Mouse (Mus musculus): ENCODE measurements around the gene Cfdp1. TPM values are rescaled to one million over a fixed set of nuclear protein-coding genes. Genes with fewer than 3 reads are reported as not detected.

The Cfdp1 gene
- total and polyA plus RNA-seq, 3 experiments, result 26.1 to 229 (median 160) TPM

DNA sequence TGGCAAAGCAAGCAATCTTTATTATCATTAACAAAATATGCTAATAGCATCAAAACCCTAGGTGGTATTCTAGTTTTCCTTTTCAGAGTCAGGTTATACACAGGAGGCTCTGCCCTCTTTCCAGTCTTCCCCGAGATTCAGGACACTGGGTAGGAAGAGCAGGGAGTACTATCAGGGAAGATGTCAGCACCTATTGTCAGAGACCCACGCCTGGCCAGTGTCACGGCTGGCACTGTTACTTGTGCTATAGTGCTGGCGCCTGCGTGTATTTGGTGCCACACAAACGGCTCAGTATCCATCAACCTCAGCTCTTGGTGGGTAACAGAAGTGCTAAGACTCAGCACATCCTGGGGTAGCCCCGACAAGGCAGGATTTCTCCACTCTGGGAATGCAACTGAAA lies 81.0 kb downstream of the Cfdp1 start:
- no peak for TF ChIP-seq TAL1 (conservative IDR thresholded peaks at IDR 0.05; ENCODE audit: low read depth, low read length)
- no peak for TF ChIP-seq GATA1 (IDR thresholded peaks at IDR 0.05; ENCODE audit: borderline replicate concordance, low read length)
- TF ChIP-seq GATA2 (IDR thresholded peaks at IDR 0.05; ENCODE audit: borderline replicate concordance, low read depth, low read length), result no peak
- TF ChIP-seq CTCF (IDR thresholded peaks at IDR 0.05; ENCODE audit: low read depth, low read length), result no peak
- no peak for TF ChIP-seq POLR2AphosphoS5 (IDR thresholded peaks at IDR 0.05; ENCODE audit: insufficient replicate concordance, low read depth, low read length)
- Histone ChIP-seq H3K4me3 (ENCODE audit: low read depth, low read length) (no peak overlapping the region), H3K9me3 (replicated peaks) (no peaks in the 10 kb centered on the region), H3K27me3 (ENCODE audit: insufficient read depth, low read length) (no peaks in the 10 kb centered on the region), H3K4me1 (ENCODE audit: insufficient read depth, low read depth, low read length) (peaks cover 34% of the 10 kb centered on the region), H3K36me3 (replicated peaks) (peaks cover 84% of the 10 kb centered on the region)
- ATAC-seq (ENCODE audit: extremely low read depth, insufficient number of reproducible peaks, low FRiP score, poor library complexity, severe bottlenecking) (no peak), DNase-seq (ENCODE audit: low spot score) (no peak)

DNA sequence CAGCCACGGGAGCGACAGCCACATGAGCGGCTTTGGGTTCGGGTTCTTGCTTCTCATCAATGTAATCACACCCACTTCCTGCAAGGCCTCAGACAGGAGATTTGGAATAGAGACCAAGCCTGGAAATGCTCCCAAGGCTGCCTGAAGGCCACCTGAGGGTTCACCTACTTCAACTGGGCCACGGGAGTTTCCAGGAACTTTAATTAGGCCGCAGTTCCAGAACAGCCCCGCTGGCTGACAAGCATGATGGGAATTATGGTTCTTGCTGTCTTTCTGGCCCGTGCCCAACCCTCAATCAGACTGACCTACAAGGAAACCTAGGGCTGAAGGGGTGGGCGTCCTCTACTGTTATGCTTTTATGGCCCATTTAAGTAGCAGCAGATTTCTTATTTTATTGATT lies 82.0 kb downstream of the Cfdp1 start:
- Histone ChIP-seq H3K27me3 (ENCODE audit: insufficient read depth, low read length) (no peaks in the 10 kb centered on the region), H3K9me3 (replicated peaks) (no peaks in the 10 kb centered on the region), H3K4me3 (ENCODE audit: low read depth, low read length) (no peak overlapping the region), H3K4me1 (ENCODE audit: insufficient read depth, low read depth, low read length) (peaks cover 32% of the 10 kb centered on the region), H3K36me3 (replicated peaks) (peaks cover 88% of the 10 kb centered on the region)
- no peak for DNase-seq (ENCODE audit: low spot score)
- no peak for ATAC-seq (ENCODE audit: extremely low read depth, insufficient number of reproducible peaks, low FRiP score, poor library complexity, severe bottlenecking)
- TF ChIP-seq POLR2AphosphoS5 (IDR thresholded peaks at IDR 0.05; ENCODE audit: insufficient replicate concordance, low read depth, low read length) (no peak), CTCF (IDR thresholded peaks at IDR 0.05; ENCODE audit: low read depth, low read length) (no peak), TAL1 (conservative IDR thresholded peaks at IDR 0.05; ENCODE audit: low read depth, low read length) (no peak), GATA1 (IDR thresholded peaks at IDR 0.05; ENCODE audit: borderline replicate concordance, low read length) (no peak), GATA2 (IDR thresholded peaks at IDR 0.05; ENCODE audit: borderline replicate concordance, low read depth, low read length) (no peak)

DNA sequence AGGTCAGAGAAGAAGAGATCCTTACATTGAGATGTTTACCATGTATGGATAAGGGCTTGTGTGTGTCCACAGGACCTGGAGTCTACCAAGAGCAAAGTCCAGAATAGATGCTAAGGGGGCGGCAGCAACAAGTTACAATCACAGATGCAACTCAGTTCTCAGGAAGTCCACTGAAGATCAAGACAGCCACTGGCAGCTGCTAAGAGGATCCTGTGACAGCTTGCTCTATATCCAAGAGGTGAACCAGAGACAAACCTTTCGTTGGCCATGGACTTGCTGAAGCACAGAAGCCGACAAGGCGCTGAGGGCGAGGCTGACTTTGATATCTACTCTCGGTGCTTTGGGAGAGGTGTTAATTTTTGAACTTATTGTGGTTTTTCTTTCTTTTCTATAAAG lies 82.5 kb downstream of the Cfdp1 start:
- Histone ChIP-seq H3K4me3 (ENCODE audit: low read depth, low read length) (no peak overlapping the region), H3K36me3 (replicated peaks) (peaks cover 88% of the 10 kb centered on the region), H3K27me3 (ENCODE audit: insufficient read depth, low read length) (no peaks in the 10 kb centered on the region), H3K9me3 (replicated peaks) (no peaks in the 10 kb centered on the region), H3K4me1 (ENCODE audit: insufficient read depth, low read depth, low read length) (peaks cover 28% of the 10 kb centered on the region)
- TF ChIP-seq GATA1 (IDR thresholded peaks at IDR 0.05; ENCODE audit: borderline replicate concordance, low read length), result no peak
- no peak for TF ChIP-seq TAL1 (conservative IDR thresholded peaks at IDR 0.05; ENCODE audit: low read depth, low read length)
- no peak for TF ChIP-seq CTCF (IDR thresholded peaks at IDR 0.05; ENCODE audit: low read depth, low read length)
- TF ChIP-seq POLR2AphosphoS5 (IDR thresholded peaks at IDR 0.05; ENCODE audit: insufficient replicate concordance, low read depth, low read length), result no peak
- TF ChIP-seq GATA2 (IDR thresholded peaks at IDR 0.05; ENCODE audit: borderline replicate concordance, low read depth, low read length), result no peak
- ATAC-seq (ENCODE audit: extremely low read depth, insufficient number of reproducible peaks, low FRiP score, poor library complexity, severe bottlenecking) (no peak), DNase-seq (ENCODE audit: low spot score) (no peak)

DNA sequence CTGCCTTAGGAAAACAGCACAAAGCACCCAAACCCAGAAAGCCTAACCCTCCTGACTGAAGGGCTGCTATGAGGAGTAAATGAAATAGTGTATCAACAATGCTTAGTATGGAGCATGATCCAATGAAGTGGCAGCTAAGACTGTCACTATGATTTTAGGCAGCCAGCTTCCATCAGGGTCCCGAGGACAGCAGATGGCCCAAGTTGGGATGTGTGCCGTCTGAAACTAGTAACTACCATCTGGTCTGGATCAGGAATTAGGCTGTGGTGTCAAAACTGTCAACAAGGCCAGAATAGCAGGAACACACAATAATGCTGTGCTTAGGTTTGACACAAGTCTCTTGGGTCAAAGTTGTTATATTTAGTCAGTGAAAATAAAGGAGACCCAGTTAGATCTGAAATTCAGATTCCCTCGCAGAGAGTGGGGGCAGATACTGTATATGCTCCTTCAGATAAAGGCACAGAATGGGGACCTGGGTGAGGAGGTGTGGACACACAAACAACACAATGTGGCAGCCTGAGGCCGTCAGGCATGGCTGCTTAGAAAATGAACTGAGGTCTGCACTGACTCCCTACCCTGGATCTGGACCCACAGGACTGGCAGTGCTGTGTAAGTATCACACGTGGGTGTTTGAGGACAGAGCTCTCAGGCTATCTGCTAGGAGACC lies 83.0 kb downstream of the Cfdp1 start:
- Histone ChIP-seq H3K4me1 (ENCODE audit: insufficient read depth, low read depth, low read length) (peaks cover 28% of the 10 kb centered on the region), H3K27me3 (ENCODE audit: insufficient read depth, low read length) (no peaks in the 10 kb centered on the region), H3K9me3 (replicated peaks) (no peaks in the 10 kb centered on the region), H3K36me3 (replicated peaks) (peaks cover 91% of the 10 kb centered on the region), H3K4me3 (ENCODE audit: low read depth, low read length) (no peak overlapping the region)
- ATAC-seq (ENCODE audit: extremely low read depth, insufficient number of reproducible peaks, low FRiP score, poor library complexity, severe bottlenecking) (no peak), DNase-seq (ENCODE audit: low spot score) (no peak)
- TF ChIP-seq GATA2 (IDR thresholded peaks at IDR 0.05; ENCODE audit: borderline replicate concordance, low read depth, low read length) (no peak), GATA1 (IDR thresholded peaks at IDR 0.05; ENCODE audit: borderline replicate concordance, low read length) (no peak), TAL1 (conservative IDR thresholded peaks at IDR 0.05; ENCODE audit: low read depth, low read length) (no peak), CTCF (IDR thresholded peaks at IDR 0.05; ENCODE audit: low read depth, low read length) (no peak), POLR2AphosphoS5 (IDR thresholded peaks at IDR 0.05; ENCODE audit: insufficient replicate concordance, low read depth, low read length) (no peak)

DNA sequence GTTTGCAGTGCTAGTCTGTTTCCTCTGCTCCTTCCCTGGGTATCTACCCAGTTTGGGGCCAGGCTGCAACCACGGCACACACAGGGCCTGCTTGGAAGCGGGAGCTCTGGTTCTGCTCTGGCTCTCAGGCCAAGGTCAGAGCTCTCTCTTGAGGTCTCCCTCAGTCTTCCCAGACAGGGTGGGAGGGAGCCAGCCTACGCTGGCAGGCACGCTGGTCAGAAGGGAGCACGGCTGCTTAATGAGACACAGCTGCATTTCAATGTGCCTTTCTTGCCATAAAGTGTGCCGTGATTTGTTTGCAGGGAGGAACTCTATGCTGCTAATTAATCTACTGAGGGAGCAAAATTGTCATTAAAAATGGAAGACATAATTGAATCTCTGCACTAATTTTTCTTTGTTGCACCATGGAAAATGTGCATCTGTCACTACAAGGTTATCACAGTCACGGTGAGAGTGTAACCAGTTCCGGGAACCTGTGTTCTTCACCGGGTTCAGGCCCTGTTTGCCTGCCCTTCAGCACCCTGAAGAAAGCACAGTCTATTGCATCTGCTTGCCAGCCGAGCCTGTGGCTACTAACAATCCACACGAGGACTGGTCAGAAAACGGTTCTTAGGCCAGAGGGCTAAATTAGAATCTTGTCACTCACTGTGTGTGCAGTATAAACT lies 84.2 kb downstream of the Cfdp1 start:
- TF ChIP-seq TAL1 (conservative IDR thresholded peaks at IDR 0.05; ENCODE audit: low read depth, low read length), result no peak
- TF ChIP-seq GATA2 (IDR thresholded peaks at IDR 0.05; ENCODE audit: borderline replicate concordance, low read depth, low read length), result no peak
- Histone ChIP-seq H3K36me3 (replicated peaks) (peaks cover 94% of the 10 kb centered on the region), H3K4me1 (ENCODE audit: insufficient read depth, low read depth, low read length) (peaks cover 27% of the 10 kb centered on the region), H3K9me3 (replicated peaks) (no peaks in the 10 kb centered on the region), H3K27me3 (ENCODE audit: insufficient read depth, low read length) (no peaks in the 10 kb centered on the region), H3K4me3 (ENCODE audit: low read depth, low read length) (no peak overlapping the region)
- ATAC-seq (ENCODE audit: extremely low read depth, insufficient number of reproducible peaks, low FRiP score, poor library complexity, severe bottlenecking) (no peak), DNase-seq (ENCODE audit: low spot score) (no peak)

DNA sequence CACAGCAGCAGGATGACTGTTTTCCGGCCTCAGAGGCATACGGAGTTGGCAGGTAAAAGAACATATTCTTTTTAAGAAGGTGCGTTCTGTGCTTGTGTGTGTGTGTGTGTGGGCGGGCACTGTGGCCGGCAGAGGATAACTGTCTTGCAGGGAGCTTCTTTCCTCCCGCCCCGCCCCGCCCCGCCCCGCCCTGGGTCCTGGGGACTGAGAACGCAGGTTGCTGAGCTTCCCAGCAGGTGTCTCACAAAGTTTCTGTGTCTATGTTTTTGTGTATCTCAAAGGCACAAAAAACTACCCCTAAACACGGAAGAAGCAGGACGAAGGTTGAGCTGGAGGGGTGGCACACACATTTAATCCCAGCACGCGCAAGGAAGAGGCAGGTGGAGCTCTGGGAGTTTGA lies 84.8 kb downstream of the Cfdp1 start:
- Histone ChIP-seq H3K36me3 (replicated peaks) (peaks cover 88% of the 10 kb centered on the region), H3K9me3 (replicated peaks) (no peaks in the 10 kb centered on the region), H3K4me1 (ENCODE audit: insufficient read depth, low read depth, low read length) (peaks cover 21% of the 10 kb centered on the region), H3K27me3 (ENCODE audit: insufficient read depth, low read length) (no peaks in the 10 kb centered on the region), H3K4me3 (ENCODE audit: low read depth, low read length) (no peak overlapping the region)
- TF ChIP-seq TAL1 (conservative IDR thresholded peaks at IDR 0.05; ENCODE audit: low read depth, low read length) (no peak), GATA1 (IDR thresholded peaks at IDR 0.05; ENCODE audit: borderline replicate concordance, low read length) (no peak), CTCF (IDR thresholded peaks at IDR 0.05; ENCODE audit: low read depth, low read length) (no peak), GATA2 (IDR thresholded peaks at IDR 0.05; ENCODE audit: borderline replicate concordance, low read depth, low read length) (no peak), POLR2AphosphoS5 (IDR thresholded peaks at IDR 0.05; ENCODE audit: insufficient replicate concordance, low read depth, low read length) (no peak)
- ATAC-seq (ENCODE audit: extremely low read depth, insufficient number of reproducible peaks, low FRiP score, poor library complexity, severe bottlenecking) (no peak), DNase-seq (ENCODE audit: low spot score) (no peak)
